Mouse (Mus musculus): Measurements from ENCODE around the gene Eef1a1.

Eef1a1 gene

DNA sequence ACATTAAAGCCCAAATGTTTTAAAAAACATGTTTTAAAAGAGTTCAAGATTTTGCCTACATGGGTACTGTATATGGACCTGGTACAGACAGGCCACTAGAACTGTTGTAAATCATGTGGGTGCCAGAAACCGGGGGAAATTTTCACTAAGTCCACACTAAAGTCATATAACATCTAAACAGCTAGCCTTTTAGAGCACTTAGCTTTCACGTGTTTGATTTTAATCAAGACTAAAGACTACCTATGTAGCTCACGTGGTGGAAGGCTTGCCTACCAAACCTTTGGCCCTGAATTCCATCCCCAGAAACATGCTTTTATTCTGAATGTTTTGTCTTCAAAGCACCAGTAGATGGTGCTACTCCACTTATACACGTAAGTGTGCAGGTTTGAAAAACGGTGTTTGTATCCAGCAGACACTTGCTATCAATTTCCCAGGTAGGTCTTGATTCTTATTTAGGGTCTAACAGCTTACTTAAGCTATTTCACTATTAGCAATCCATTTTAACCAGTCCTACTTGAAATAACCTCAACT lies 11.9 kb downstream of the Eef1a1 start:
- peak; percentile 78 for DNase-seq (ENCODE audit: low read depth, low spot score)

DNA sequence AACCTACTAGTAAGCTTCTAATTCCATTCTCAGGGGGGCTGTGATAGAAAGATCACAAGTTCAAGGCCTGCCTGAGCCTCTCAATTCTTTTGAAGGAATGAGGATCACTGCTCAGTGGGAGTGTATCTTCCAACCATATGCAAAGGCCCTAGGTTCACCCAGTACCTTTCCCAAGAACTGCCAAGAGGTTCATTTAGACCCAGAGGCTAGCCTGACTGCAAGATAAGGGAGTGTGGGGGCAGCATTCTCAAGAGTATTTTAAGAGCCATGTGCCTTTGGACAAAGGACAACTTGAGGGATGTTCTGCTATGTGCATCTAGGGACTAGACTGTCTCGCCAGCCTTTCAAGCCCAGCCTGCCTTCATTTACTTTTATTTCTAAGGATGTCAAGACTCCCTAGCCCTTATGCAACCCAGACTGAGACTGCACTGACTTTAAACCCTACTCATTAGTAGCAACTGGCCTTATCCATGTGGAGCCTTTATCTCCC lies 12.4 kb downstream of the Eef1a1 start:
- DNase-seq (ENCODE audit: low read depth, low spot score), result peak; percentile 88

- peak; percentile 74 for DNase-seq (ENCODE audit: low read depth, low spot score)
Observed at GRCm38 (mm10) chr9:78475873-78476272, 13.1 kb downstream of the Eef1a1 start.

- DNase-seq (ENCODE audit: low read depth, low spot score), result peak; percentile 65
Observed at GRCm38 (mm10) chr9:78475383-78475780, 13.6 kb downstream of the Eef1a1 start.

DNA sequence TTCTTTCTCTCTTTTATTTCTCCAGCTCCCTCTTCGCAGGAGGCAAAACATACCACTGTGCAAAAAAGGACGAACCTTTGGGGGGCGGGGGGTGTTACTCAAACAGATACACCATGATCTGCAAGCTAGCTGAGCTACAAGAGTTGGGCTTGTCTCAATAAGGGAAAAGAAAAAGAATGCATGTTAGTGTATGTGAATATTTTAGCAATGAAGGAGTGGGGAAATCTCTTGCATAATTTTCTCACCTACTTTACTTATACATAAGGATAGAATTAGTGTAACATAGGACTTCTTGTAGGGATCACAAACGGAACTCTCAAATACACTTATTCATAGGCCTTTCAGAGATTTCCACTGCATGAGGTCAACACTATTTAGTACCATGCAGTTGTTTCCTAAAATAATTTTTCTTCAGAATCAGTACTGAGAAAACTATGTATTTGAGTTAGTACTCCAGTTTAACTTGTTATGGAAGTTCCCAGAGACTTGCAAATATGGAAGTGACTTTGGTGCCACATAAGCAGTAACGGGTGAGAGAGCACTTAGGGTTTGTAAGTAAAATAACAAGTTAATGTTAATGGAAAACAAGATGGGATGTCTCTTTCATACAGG lies 14.1 kb downstream of the Eef1a1 start:
- peak; percentile 62 for DNase-seq (ENCODE audit: low read depth, low spot score)

DNA sequence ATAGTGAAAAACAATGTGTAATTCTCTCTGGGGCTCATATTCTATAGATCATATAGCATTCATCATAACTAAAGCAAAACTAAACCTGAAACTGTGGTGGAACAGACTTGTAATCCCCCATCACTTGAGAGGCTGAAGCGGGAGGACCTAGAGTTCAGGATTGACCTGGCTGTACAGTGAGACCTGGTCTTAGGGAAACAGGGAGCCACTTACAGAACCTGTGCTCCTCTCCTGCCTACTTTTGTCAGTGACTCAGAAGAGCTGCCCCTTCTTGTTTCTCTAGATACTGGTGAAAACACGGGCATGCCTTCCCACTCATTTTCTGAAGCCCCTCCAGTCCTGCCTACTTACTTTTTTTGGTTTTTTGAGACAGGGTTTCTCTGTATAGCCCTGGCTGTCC lies 14.7 kb downstream of the Eef1a1 start:
- DNase-seq (ENCODE audit: low read depth, low spot score), result peak; percentile 82

GRCm38 (mm10) chr9:78473588-78473987 lies 15.4 kb downstream of the Eef1a1 start:
- peak; percentile 90 for DNase-seq (ENCODE audit: low read depth, low spot score)

- DNase-seq (ENCODE audit: low read depth, low spot score), result no peak
Observed at GRCm38 (mm10) chr9:78465725-78466124, 23.2 kb downstream of the Eef1a1 start.

DNA sequence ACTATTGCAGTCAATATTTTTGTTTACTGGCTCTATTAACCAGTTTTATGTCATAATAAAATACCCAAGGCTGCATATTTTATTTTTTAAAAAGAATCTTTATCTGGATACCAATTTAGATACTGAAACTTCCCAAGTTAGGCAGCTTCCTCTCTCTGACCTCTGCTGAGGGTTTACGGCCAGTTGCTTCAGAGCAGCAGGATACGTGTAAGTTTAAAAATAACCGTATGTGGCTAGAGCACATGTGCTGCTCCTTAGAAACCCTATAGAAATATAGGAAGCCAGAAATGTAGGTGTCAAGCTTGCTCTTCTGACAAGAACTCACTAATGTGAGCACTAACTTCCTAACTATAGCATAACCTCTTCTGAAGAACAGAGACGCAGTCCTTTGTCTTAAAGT lies 25.6 kb downstream of the Eef1a1 start:
- DNase-seq (ENCODE audit: low read depth, low spot score), result no peak

GRCm38 (mm10) chr9:78457026-78457425 lies 31.9 kb downstream of the Eef1a1 start:
- peak; percentile 70 for DNase-seq (ENCODE audit: low read depth, low spot score)

GRCm38 (mm10) chr9:78451382-78451781 lies 37.6 kb downstream of the Eef1a1 start:
- DNase-seq (ENCODE audit: low read depth, low spot score), result no peak

- no peak for DNase-seq (ENCODE audit: low read depth, low spot score)
Observed at GRCm38 (mm10) chr9:78450404-78450803, 38.5 kb downstream of the Eef1a1 start.

- DNase-seq (ENCODE audit: low read depth, low spot score), result peak; percentile 95
Observed at GRCm38 (mm10) chr9:78447973-78448873, 40.7 kb downstream of the Eef1a1 start, which contains the start of the genes Mto1 and Gm17324. Gene Mto1 (plus strand): TSS chr9:78448208. Gene Gm17324 (minus strand): TSS chr9:78448786.

- DNase-seq (ENCODE audit: low read depth, low spot score), result no peak
Observed at GRCm38 (mm10) chr9:78447606-78447972, 41.4 kb downstream of the Eef1a1 start.

- DNase-seq (ENCODE audit: low read depth, low spot score), result peak; percentile 63
Observed at GRCm38 (mm10) chr9:78442579-78443392, 46.2 kb downstream of the Eef1a1 start, which contains the start of gene Cgas. Gene Cgas (minus strand): TSS chr9:78443237.

GRCm38 (mm10) chr9:78442237-78442578 lies 46.7 kb downstream of the Eef1a1 start:
- DNase-seq (ENCODE audit: low read depth, low spot score), result no peak

DNA sequence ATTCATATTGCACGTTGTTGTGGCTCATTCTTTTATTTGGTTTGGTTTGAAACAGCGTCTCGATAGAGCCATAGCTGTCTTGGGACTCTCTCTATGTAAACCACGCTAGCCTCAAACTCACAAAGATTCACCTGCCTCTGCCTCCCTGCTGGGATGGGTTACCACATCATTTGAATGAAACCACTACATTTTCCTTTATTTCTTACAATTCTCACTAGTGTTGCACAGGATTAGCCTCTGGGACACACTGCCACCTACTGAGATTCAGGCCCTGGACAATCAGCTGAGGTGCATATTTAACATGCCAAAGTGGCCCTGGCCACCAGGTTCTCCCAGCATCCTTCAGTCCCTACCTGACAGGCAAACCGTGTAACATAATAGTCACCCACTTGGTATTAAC lies 49.5 kb downstream of the Eef1a1 start:
- DNase-seq (ENCODE audit: low read depth, low spot score), result no peak

GRCm38 (mm10) chr9:78432471-78432870 lies 56.5 kb downstream of the Eef1a1 start:
- DNase-seq (ENCODE audit: low read depth, low spot score), result peak; percentile 37

DNA sequence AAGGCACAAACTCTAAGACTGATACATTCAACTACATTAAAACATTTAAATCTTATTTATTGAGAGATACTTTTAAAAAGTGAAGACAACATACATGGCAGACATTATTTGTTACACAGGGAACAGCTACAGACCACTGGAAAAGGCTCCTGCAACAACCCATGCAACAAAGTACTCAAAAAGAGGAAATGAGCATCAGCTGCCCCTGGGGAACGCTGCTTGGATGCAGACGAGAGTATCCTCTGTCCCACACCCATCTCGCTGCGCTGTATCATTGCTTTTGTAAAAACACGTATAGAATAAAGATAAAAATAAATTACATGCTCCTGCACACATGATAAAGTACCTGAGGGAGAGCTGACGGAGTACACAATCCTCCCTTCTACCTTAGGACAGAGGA lies 58.5 kb downstream of the Eef1a1 start:
- DNase-seq (ENCODE audit: low read depth, low spot score), result no peak

- no peak for DNase-seq (ENCODE audit: low read depth, low spot score)
Observed at GRCm38 (mm10) chr9:78429551-78429950, 59.4 kb downstream of the Eef1a1 start.

DNA sequence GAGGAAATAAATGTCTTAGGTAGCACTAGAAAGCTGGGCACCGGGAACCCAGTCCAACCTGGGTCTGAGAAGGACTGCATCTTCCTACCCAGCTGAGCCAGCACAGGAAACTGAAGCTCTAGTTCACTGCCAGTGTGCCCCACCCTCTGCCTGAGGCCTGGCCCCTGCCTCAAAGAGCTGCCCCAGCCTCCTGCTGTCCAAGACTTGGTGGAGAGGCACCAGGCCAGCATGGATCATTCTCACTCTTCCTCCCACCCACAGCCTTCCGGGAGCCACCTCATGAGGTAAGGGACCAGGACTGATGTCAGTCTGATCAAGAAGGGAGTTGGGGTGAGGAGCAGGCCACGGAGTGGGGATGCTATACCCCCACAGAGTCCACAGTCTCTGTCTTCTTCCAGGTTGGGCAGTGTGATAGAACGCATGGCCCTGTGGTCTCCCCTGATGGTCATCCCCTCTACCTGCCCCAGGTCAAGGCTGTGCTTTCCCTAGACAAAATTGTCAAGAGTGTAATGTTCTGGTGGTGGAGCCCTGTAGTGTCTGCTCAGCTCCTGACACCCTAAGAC lies 60.0 kb downstream of the Eef1a1 start:
- no peak for DNase-seq (ENCODE audit: low read depth, low spot score)
